Mouse (Mus musculus) liver, postnatal 0 days (tissue): ENCODE data around the gene Hoxc9.

Experiments
- CTCF ChIP-seq: sonication (generic); IDR thresholded peaks from 2 replicates; pipeline ENCODE4 v1.5.1; 2016; ENCODE audit warnings: antibody characterized with exemption, low read depth
- EP300 ChIP-seq: IDR thresholded peaks from 2 replicates; pipeline ENCODE4 v1.6.1; 2016; ENCODE audit warnings: antibody characterized with exemption, low read depth, mild to moderate bottlenecking

DNA sequence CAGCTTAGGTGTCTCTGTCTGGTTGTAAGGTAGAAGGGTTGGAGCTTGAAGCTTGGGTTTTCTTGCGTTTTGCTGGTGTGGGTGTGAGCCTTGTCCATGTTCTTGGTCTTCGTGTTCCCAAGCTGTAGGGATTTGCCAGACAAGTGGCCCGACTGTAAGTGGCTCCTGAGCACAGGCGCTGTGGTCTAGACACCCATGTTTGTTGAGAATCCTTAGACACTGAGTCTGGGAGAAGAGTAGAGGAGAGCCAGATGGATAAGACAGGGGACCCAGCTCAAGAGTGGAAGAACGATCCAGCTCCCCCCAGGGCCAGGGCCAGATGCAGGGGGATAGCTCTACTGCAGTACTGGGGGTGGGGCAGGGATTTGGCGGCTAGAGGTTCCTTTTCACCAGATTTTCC is 3.5 kb upstream of the Hoxc9 start:
- no peak for TF ChIP-seq CTCF
- TF ChIP-seq EP300, result no peak
